Mouse (Mus musculus) ES-CJ7 (cell line): Measurements from ENCODE around the gene Usp28.

ENCODE experiments used
- DNase-seq: peaks from one replicate; pipeline ENCODE4 v3.0.0; 2011; ENCODE audit warnings: low read depth, low spot score

Usp28 gene

GRCm38 (mm10) chr9:49021289-49021688 is 36.1 kb downstream of the Usp28 start:
- no peak for DNase-seq

GRCm38 (mm10) chr9:49023956-49024355 is 38.8 kb downstream of the Usp28 start:
- DNase-seq = peak; percentile 83

GRCm38 (mm10) chr9:49024529-49024928 is 39.4 kb downstream of the Usp28 start:
- DNase-seq = peak; percentile 64

- no peak for DNase-seq
Measured at GRCm38 (mm10) chr9:49034764-49035163, 49.6 kb downstream of the Usp28 start.

DNA sequence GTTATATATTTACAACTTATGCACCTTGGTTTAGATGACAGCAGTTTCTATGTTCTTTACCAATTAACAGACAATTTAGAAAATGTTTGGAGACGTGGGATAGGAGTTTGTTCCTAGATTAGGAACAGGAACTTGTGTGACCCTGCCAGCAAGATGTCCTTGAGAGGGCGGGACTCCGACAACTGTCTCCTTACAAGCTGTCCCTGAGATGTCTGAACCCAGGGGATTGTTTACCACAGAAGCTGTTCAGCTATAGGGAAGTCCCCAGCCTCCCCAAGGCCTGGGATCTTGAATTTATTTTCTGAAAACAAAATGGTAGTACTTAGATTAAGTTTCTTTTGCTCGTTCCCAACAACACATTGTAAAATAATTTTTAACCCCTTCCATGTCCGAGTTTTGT is 65.7 kb downstream of the Usp28 start:
- DNase-seq = no peak

- DNase-seq = peak; percentile 82
Measured at GRCm38 (mm10) chr9:49051349-49051748, 66.2 kb downstream of the Usp28 start.

- peak; percentile 82 for DNase-seq
Measured at GRCm38 (mm10) chr9:49054028-49054427, 68.9 kb downstream of the Usp28 start.

DNA sequence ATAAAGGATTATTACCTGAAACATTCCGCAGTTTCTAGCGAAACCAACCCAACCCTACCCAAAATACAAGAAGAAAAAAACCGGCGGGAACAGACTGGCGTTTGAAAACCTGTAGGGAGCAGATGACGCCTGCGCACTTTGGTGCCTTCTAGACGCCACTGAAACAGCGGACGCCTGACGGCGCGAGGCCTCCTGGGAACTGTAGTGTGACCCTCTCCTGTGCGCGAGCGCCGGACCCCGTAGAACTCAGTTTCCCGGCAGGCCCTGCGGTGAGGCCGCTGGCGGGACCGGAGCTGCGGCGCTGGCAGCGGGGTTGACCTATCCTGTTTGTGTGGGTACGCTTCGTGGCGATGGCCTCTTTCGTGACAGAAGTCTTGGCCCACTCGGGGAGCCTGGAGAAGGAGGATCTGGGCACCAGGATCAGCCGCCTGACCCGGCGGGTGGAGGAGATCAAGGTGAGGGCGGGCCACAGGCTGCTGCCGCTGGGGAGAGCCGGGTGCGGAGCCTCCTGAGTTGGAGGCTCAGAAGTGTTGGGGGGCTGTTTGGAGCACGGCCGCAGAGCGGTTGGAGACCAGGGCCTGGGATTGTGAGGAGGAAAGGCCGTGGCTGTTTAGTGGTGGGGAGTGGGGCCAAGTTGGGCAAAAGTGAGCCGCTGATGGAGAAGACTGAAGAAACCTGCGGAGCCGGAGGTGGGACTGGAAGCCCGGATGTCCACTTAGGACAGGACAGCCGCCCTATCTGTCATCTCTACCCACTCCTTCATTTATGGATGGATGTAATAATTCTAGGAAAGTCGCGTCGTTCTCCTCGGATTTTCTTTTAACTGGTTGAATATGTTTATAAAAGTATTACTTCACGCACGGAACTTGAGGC is 70.4 kb downstream of the Usp28 start, which contains the start of gene Zw10:
TSS of gene Zw10 (plus strand) at position 281 of the 873 bp plus-strand sequence.
- DNase-seq = peak; percentile 97

DNA sequence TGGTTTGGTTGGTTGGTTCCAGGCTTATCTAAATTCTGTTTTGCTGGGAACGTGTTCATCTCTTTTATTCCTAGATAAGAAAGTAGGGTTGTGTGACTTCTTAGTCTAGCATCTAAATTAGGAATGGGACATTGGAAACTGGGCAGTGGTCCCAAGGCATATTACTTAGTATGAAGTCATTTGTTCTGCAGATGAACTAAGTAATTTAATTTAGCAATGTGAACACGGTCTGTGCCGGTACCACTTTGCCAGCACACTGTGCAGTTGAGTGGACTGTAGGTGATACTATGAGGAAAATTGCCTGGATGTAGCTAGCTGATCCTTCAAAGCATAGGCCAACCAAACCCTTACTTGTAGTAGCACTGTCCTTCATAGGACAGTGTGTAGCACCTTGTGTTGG is 91.7 kb downstream of the Usp28 start:
- DNase-seq = no peak

GRCm38 (mm10) chr9:49081107-49081506 is 95.9 kb downstream of the Usp28 start, which contains the start of gene Tmprss5:
Gene Tmprss5 (plus strand): TSS chr9:49081260.
- no peak for DNase-seq

GRCm38 (mm10) chr9:49081561-49081960 is 96.4 kb downstream of the Usp28 start:
- peak; percentile 81 for DNase-seq

GRCm38 (mm10) chr9:49087317-49087716 is 102.1 kb downstream of the Usp28 start:
- no peak for DNase-seq
